Mouse (Mus musculus) embryonic fibroblast, embryonic 13.5 days (primary cell): ENCODE results near the gene 4930583I09Rik.

Experiments used
- CTCF ChIP-seq: IDR thresholded peaks from 2 replicates; pipeline ENCODE4 v1.5.1; 2011; ENCODE audit warnings: mild to moderate bottlenecking, control low read depth, low read length, moderate library complexity, borderline replicate concordance; ENCODE audit not compliant: insufficient read depth
- POLR2A ChIP-seq: IDR thresholded peaks from 2 replicates; pipeline ENCODE4 v1.6.1; 2011; ENCODE audit warnings: low read depth, mild to moderate bottlenecking, control low read depth, low read length, moderate library complexity

GRCm38 (mm10) chr17:64806035-64806589 lies 29.8 kb downstream of the 4930583I09Rik start:
- no peak for TF ChIP-seq POLR2A
- TF ChIP-seq CTCF = no peak
